Mouse (Mus musculus) lung, postnatal 0 days (tissue): ENCODE data around the gene Nphp4.

Experiments used
- CTCF ChIP-seq: IDR thresholded peaks from 2 replicates; pipeline ENCODE4 v1.5.1; 2016; ENCODE audit warnings: antibody characterized with exemption, mild to moderate bottlenecking
- EP300 ChIP-seq: IDR thresholded peaks from 2 replicates; pipeline ENCODE4 v1.6.1; 2016; ENCODE audit warnings: antibody characterized with exemption, mild to moderate bottlenecking, control low read depth

- TF ChIP-seq EP300 (no peak), CTCF (no peak)
Observed at GRCm38 (mm10) chr4:152480426-152480825, 3.9 kb downstream of the Nphp4 start.
